Mouse (Mus musculus): ENCODE measurements around the gene Ptpn13.
A peak's percentile ranks its signal among the peaks of the same experiment; 100 is the strongest.

Ptpn13 gene

GRCm38 (mm10) chr5:103522371-103522770, 97.4 kb downstream of the Ptpn13 start:
- no peak for DNase-seq

- DNase-seq: no peak
Observed at GRCm38 (mm10) chr5:103526668-103527436, 101.9 kb downstream of the Ptpn13 start.

- DNase-seq: no peak
Observed at GRCm38 (mm10) chr5:103527437-103527718, 102.4 kb downstream of the Ptpn13 start.

GRCm38 (mm10) chr5:103530214-103530613, 105.2 kb downstream of the Ptpn13 start:
- no peak for DNase-seq

- peak; percentile 60 for DNase-seq
Observed at GRCm38 (mm10) chr5:103532841-103533390, 107.9 kb downstream of the Ptpn13 start.

GRCm38 (mm10) chr5:103534454-103534853, 109.5 kb downstream of the Ptpn13 start:
- DNase-seq: no peak

GRCm38 (mm10) chr5:103537429-103537828, 112.4 kb downstream of the Ptpn13 start:
- DNase-seq: no peak

- no peak for DNase-seq
Observed at GRCm38 (mm10) chr5:103540612-103541011, 115.6 kb downstream of the Ptpn13 start.

GRCm38 (mm10) chr5:103541136-103541535, 116.1 kb downstream of the Ptpn13 start:
- DNase-seq: no peak

- no peak for DNase-seq
Observed at GRCm38 (mm10) chr5:103541542-103541941, 116.5 kb downstream of the Ptpn13 start.

- DNase-seq: no peak
Observed at GRCm38 (mm10) chr5:103545381-103546000, 120.5 kb downstream of the Ptpn13 start.

GRCm38 (mm10) chr5:103554769-103555168, 129.8 kb downstream of the Ptpn13 start:
- DNase-seq: peak; percentile 91

GRCm38 (mm10) chr5:103560546-103560945, 135.6 kb downstream of the Ptpn13 start:
- no peak for DNase-seq

GRCm38 (mm10) chr5:103568034-103568433, 143.0 kb downstream of the Ptpn13 start:
- DNase-seq: no peak

- DNase-seq: peak; percentile 50
Observed at GRCm38 (mm10) chr5:103569446-103569845, 144.5 kb downstream of the Ptpn13 start.

- DNase-seq: no peak
Observed at GRCm38 (mm10) chr5:103579680-103580420, 154.9 kb downstream of the Ptpn13 start.

- DNase-seq: no peak
Observed at GRCm38 (mm10) chr5:103587219-103587618, 162.2 kb downstream of the Ptpn13 start.

GRCm38 (mm10) chr5:103591846-103592245, 166.9 kb downstream of the Ptpn13 start:
- DNase-seq: peak; percentile 92

GRCm38 (mm10) chr5:103592706-103593105, 167.7 kb downstream of the Ptpn13 start:
- DNase-seq: peak; percentile 95

- DNase-seq: no peak
Observed at GRCm38 (mm10) chr5:103593575-103593974, 168.6 kb downstream of the Ptpn13 start.

- DNase-seq: no peak
Observed at GRCm38 (mm10) chr5:103595394-103596226, 170.6 kb downstream of the Ptpn13 start.

- no peak for DNase-seq
Observed at GRCm38 (mm10) chr5:103596467-103597146, 171.6 kb downstream of the Ptpn13 start.
